Mouse (Mus musculus) midbrain, postnatal 0 days (tissue): ENCODE results near the gene Sox18. TPM values are rescaled to one million over a fixed set of nuclear protein-coding genes. Genes with fewer than 3 reads are reported as not detected.

Source experiments
- ATAC-seq: fragments of 200-750 bp; cut with Nextera tagmentation; 2 replicates; pipeline ENCODE4 v1.8.0; 2017; ENCODE audit warnings: moderate number of reproducible peaks, mild to moderate bottlenecking, moderate TSS enrichment, moderate library complexity; ENCODE audit not compliant: low FRiP score
- DNase-seq: peaks from one replicate; pipeline ENCODE4 v3.0.0-alpha.2; 2015; ENCODE audit warnings: low spot score
- H3K27ac ChIP-seq: fragments of 300-500 bp; sonication (generic); 2 replicates; pipeline ENCODE4 v1.5.1; 2014; ENCODE audit warnings: low read depth, mild to moderate bottlenecking, low read length, mixed read lengths
- H3K27me3 ChIP-seq: fragments of 300-500 bp; sonication (generic); 2 replicates; pipeline ENCODE4 v1.6.1; 2014; ENCODE audit warnings: low read length, control low read depth, mixed read lengths; ENCODE audit not compliant: insufficient read depth
- H3K36me3 ChIP-seq: fragments of 300-500 bp; sonication (generic); 2 replicates; pipeline ENCODE4 v1.6.1; 2014; ENCODE audit warnings: low read length, control low read depth, mixed read lengths; ENCODE audit not compliant: insufficient read depth
- H3K4me1 ChIP-seq: fragments of 300-500 bp; sonication (generic); 2 replicates; pipeline ENCODE4 v1.6.1; 2014; ENCODE audit warnings: mild to moderate bottlenecking, control low read depth, antibody characterized with exemption, low read length, mixed read lengths; ENCODE audit not compliant: insufficient read depth
- H3K4me2 ChIP-seq: fragments of 300-500 bp; sonication (generic); 2 replicates; pipeline ENCODE4 v1.6.1; 2014; ENCODE audit warnings: low read depth, mild to moderate bottlenecking, low read length, mixed read lengths; ENCODE audit not compliant: poor library complexity, severe bottlenecking
- H3K4me3 ChIP-seq: fragments of 300-500 bp; sonication (generic); 2 replicates; pipeline ENCODE4 v1.5.1; 2014; ENCODE audit warnings: low read depth, mild to moderate bottlenecking, low read length, moderate library complexity
- H3K9ac ChIP-seq: fragments of 300-500 bp; sonication (generic); replicated peaks from 2 replicates; pipeline ENCODE4 v1.6.1; 2014; ENCODE audit warnings: mild to moderate bottlenecking, low read length, moderate library complexity, mixed read lengths; ENCODE audit not compliant: poor library complexity, severe bottlenecking
- H3K9me3 ChIP-seq: fragments of 300-500 bp; sonication (generic); 2 replicates; pipeline ENCODE4 v1.6.1; 2016; ENCODE audit warnings: low read length, control low read depth
- CTCF ChIP-seq: IDR thresholded peaks from 2 replicates; pipeline ENCODE4 v1.5.1; 2016; ENCODE audit warnings: antibody characterized with exemption, mild to moderate bottlenecking
- WGBS: fragments of 180-500 bp; shearing (Covaris S2); extraction: QIAGEN DNeasy Blood & Tissue Kit; methylation state at CpG from one replicate; pipeline ENCODE4 v1.1.7; 2014; 5-methylcytosine and 5-hydroxymethylcytosine counted together
- polyA plus RNA-seq: library from polyadenylated mRNA; unstranded; fragments of >200 nt; fragmentation: Nextera tagmentation; extraction: Ambion mirVana; gene quantifications from 2 replicates; pipeline ENCODE4 v1.2.1, GENCODE M21; 2015
- total RNA-seq: library from RNA; depleted of rRNA; stranded (reverse); fragments of >200 nt; gene quantifications from 2 replicates; pipeline ENCODE4 v1.2.3, GENCODE M21; 2014

The Sox18 gene
- total and polyA plus RNA-seq, 2 experiments from 2014 or later: 9.2 to 15.4 TPM

- Histone ChIP-seq H3K27ac (peak within 1 kb of the TSS; percentile 18), H3K36me3 (peaks cover 13% of the 10 kb centered on the region), H3K4me3 (peak within 1 kb of the TSS; percentile 65), H3K4me2 (peak within 1 kb of the TSS; percentile 92), H3K9me3 (no peaks in the 10 kb centered on the region), H3K9ac (peak within 1 kb of the TSS; percentile 86), H3K27me3 (no peaks in the 10 kb centered on the region), H3K4me1 (peaks cover 13% of the 10 kb centered on the region)
- WGBS: 0% methylated on average over 56 of the region's 75 CpGs
- ATAC-seq: peak; percentile 75
- TF ChIP-seq CTCF: peak; percentile 18
- peak; percentile 70 for DNase-seq
Measured at GRCm38 (mm10) chr2:181693339-181694280, 22.2 kb upstream of the Sox18 start, which contains the start of gene Rgs19. Rgs19 (minus strand) TSS chr2:181693977.

GRCm38 (mm10) chr2:181692304-181692703 lies 20.9 kb upstream of the Sox18 start:
- no peak for TF ChIP-seq CTCF
- Histone ChIP-seq H3K27me3 (no peaks in the 10 kb centered on the region), H3K36me3 (peaks cover 22% of the 10 kb centered on the region), H3K4me2 (peak overlapping the region; percentile 92), H3K9me3 (no peaks in the 10 kb centered on the region), H3K4me3 (peak overlapping the region; percentile 65; the same call in 1 of the 2 replicates), H3K27ac (peak overlapping the region; percentile 18; the same call in 1 of the 2 replicates), H3K9ac (0 out of 2 replicates have a peak overlapping the region, but pooled peaks have one; percentile 86), H3K4me1 (peaks cover 13% of the 10 kb centered on the region)
- DNase-seq: no peak
- 88% methylated on average over 3 of the region's 3 CpGs for WGBS
- no peak for ATAC-seq

GRCm38 (mm10) chr2:181691571-181691970 lies 20.1 kb upstream of the Sox18 start:
- no peak for ATAC-seq
- no peaks in the 10 kb centered on the region for H3K27me3 ChIP-seq
- no peak overlapping the region for H3K4me2 ChIP-seq
- TF ChIP-seq CTCF: no peak
- H3K9ac ChIP-seq: no peak overlapping the region
- no peak overlapping the region for H3K4me3 ChIP-seq
- H3K27ac ChIP-seq: no peak overlapping the region
- no peak for DNase-seq
- WGBS: 93% methylated on average over 4 of the region's 4 CpGs
- H3K9me3 ChIP-seq: no peaks in the 10 kb centered on the region
- peaks cover 23% of the 10 kb centered on the region for H3K36me3 ChIP-seq
- peaks cover 13% of the 10 kb centered on the region for H3K4me1 ChIP-seq

- H3K4me2 ChIP-seq: no peak overlapping the region
- peaks cover 28% of the 10 kb centered on the region for H3K36me3 ChIP-seq
- 90% methylated on average over 6 of the region's 6 CpGs for WGBS
- no peak overlapping the region for H3K27ac ChIP-seq
- peaks cover 13% of the 10 kb centered on the region for H3K4me1 ChIP-seq
- no peak for TF ChIP-seq CTCF
- H3K9ac ChIP-seq: no peak overlapping the region
- H3K27me3 ChIP-seq: no peaks in the 10 kb centered on the region
- DNase-seq: no peak
- no peak for ATAC-seq
- no peak overlapping the region for H3K4me3 ChIP-seq
- H3K9me3 ChIP-seq: no peaks in the 10 kb centered on the region
Measured at GRCm38 (mm10) chr2:181691083-181691482, 19.6 kb upstream of the Sox18 start.

- peaks cover 13% of the 10 kb centered on the region for H3K4me1 ChIP-seq
Measured at GRCm38 (mm10) chr2:181689466-181690160, 18.2 kb upstream of the Sox18 start.

More at GRCm38 (mm10) chr2:181689466-181690160, 18.2 kb upstream of the Sox18 start:
- H3K4me3 ChIP-seq: no peak overlapping the region
- H3K9me3 ChIP-seq: no peaks in the 10 kb centered on the region
- DNase-seq (no peak), ATAC-seq (no peak)
- TF ChIP-seq CTCF: no peak
- H3K36me3 ChIP-seq: peaks cover 31% of the 10 kb centered on the region
- H3K4me2 ChIP-seq: no peak overlapping the region
- H3K27ac ChIP-seq: no peak overlapping the region
- H3K27me3 ChIP-seq: no peaks in the 10 kb centered on the region
- 94% methylated on average over 10 of the region's 10 CpGs for WGBS
- no peak overlapping the region for H3K9ac ChIP-seq
